Mouse (Mus musculus) bone marrow macrophage, adult 2 months (primary cell): ENCODE measurements around the gene 1500009L16Rik.

Experiments used
- CTCF ChIP-seq: IDR thresholded peaks from 2 replicates; pipeline ENCODE4 v1.5.1; 2012; ENCODE audit warnings: low read depth, mild to moderate bottlenecking, low read length, moderate library complexity
- POLR2A ChIP-seq: IDR thresholded peaks from 2 replicates; pipeline ENCODE4 v1.6.1; 2012; ENCODE audit warnings: mild to moderate bottlenecking, low read depth, low read length, borderline replicate concordance

- TF ChIP-seq CTCF (no peak), POLR2A (no peak)
These were observed 81.4 kb downstream of the 1500009L16Rik start for GRCm38 (mm10) chr10:83804021-83804420.
